Mouse (Mus musculus) hematopoietic stem cell, adult 5-6 weeks (primary cell): Measurements from ENCODE around the gene Ccdc71l. TPM values are rescaled to one million over a fixed set of nuclear protein-coding genes. Genes with fewer than 3 reads are reported as not detected.

Experiments used
- ATAC-seq, 2 experiments: fragments of 125-278 bp in 1 of 2; replicated peaks in 1 of 2; 2 replicates each; pipeline ENCODE4 v1.8.0; 2016 to 2017; ENCODE audit warnings: inconsistent platforms in 2 of 2, mild to moderate bottlenecking in 2 of 2, moderate number of reproducible peaks in 2 of 2, low read depth in 1 of 2, moderate TSS enrichment in 1 of 2; ENCODE audit not compliant: low FRiP score in 2 of 2, poor library complexity in 2 of 2, severe bottlenecking in 2 of 2, insufficient read depth in 1 of 2, low TSS enrichment in 1 of 2
- total RNA-seq: library from RNA; stranded (forward); fragments of 172-1452, 232-1000 nt; gene quantifications from 2 replicates; pipeline ENCODE4 v1.2.3, GENCODE M21; 2017

Gene Ccdc71l
- 16.6 and 21.4 TPM in 2 replicates for total RNA-seq

DNA sequence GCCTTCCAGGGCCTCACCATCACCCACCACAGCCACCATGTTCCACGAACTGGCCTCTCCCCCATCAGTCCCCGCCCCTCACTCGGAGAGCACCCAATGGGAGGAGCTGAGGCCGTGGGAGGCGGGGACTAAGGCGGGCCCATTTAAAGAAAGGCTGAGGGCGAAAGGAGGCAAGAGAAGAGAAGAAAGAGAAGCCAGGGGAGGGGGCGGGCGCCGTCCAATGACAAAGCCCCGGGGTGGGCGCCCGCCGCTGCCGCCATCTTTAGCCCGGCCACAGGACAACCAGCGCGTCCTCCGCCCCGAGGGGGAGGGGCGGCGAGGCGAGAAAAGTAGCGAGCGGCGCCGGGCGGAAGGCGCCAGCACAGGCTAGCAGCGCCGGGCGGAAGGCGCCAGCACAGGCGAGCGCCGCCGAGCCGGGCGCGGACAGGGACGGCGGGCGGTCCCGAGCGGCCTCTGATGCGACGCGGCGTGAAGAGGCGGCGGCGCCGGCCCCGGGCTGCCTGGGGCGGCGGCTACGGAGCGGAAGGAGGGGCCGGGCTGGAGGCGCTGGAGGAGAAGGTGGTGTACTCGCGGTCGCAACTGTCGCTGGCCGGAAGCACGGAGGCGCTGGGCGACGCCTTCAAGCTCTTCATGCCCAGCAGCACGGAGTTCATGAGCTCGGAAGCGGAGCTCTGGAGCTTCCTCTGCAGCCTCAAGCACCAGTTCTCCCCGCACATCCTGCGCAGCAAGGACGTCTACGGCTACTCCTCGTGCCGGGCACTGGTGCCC lies at the start of gene Ccdc71l:
TSS of gene Ccdc71l (plus strand) at position 177 of the 768 bp plus-strand sequence.
- ATAC-seq: peak; percentile 79 to 86

DNA sequence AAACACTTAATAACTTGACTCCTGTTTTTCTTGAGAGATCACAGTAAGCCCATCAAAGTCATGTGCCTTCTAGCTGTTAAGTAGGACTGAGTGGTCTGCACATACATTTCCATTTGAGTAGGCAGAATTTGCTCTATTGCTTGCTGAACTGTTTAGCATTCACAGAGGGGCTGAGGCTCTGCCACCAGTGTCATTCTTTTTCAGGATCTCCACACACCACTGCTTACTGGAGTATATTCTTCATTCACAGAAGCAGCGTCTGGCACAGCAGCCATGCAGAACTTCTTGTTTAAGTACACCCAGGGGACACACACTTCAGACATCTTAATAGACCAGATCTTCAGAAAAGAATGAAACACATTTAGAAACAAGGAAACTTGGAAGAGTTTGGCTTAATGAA lies 39.4 kb upstream of the Ccdc71l start:
- no peak for ATAC-seq

GRCm38 (mm10) chr12:32343487-32343886 lies 35.0 kb upstream of the Ccdc71l start:
- no peak for ATAC-seq

GRCm38 (mm10) chr12:32346121-32346520 lies 32.4 kb upstream of the Ccdc71l start:
- no peak for ATAC-seq

DNA sequence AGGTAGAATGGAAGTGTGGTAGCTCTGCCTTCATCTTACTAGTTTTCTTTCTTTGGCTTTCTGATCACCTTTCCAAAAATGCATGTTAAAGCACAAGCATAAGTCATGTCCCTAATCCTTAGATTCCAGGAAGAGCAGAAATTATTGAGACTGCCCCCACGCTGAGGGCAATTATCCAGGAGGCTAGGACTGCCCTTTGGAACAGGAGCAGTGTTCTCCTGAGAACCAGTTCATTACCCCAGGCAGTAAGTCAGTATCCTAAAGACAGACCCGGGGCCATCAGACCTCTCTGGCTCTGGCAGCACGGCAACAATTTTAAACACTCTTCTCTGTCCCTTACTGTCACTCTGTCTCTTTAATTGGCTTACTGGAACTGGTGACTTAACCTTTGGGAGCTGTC lies 30.0 kb upstream of the Ccdc71l start:
- no peak for ATAC-seq

GRCm38 (mm10) chr12:32351874-32352273 lies 26.6 kb upstream of the Ccdc71l start:
- ATAC-seq: no peak

DNA sequence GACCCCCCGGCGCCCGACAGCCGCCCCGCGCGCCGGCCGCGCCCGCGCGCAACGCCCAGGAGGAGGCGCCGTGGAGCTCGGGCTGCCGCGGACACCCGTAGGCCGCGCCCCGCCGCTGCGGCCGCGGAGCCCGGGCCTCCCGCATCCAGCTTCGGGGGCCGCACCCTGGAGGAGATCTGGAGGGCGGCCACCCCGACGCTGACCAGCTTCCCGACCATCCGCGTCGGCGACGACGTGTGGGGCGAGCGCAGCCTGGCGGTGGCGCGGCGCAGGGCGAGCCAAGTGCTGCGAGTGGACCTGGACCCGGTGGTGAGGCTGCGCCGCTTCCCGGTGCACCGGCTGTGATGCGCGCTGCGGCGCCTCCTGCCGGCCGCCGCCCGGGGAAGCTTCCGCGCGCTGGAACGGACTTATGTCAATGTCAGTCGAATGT lies 807 bp downstream of the Ccdc71l start:
- ATAC-seq: peak; percentile 48 to 68

GRCm38 (mm10) chr12:32379731-32380130 lies 1.2 kb downstream of the Ccdc71l start:
- no peak for ATAC-seq

DNA sequence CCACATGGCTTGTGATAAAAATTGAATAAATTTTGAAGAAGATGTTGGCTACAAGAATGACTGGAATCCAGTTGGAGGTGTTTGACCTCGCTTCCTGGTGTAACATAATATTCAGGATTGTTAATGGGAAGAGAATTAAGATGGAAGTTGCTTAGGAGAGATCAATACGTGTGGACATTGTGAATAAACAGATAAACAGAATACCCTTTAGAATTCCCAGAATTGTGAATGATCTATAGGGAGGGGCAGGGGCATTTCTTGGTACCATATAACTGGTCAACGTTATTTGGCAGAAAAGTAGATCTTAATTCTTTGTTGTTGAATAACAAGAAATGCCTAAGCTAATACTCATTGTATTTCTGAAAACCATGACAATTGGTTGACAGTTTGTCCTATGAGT lies 2.0 kb downstream of the Ccdc71l start:
- no peak for ATAC-seq

DNA sequence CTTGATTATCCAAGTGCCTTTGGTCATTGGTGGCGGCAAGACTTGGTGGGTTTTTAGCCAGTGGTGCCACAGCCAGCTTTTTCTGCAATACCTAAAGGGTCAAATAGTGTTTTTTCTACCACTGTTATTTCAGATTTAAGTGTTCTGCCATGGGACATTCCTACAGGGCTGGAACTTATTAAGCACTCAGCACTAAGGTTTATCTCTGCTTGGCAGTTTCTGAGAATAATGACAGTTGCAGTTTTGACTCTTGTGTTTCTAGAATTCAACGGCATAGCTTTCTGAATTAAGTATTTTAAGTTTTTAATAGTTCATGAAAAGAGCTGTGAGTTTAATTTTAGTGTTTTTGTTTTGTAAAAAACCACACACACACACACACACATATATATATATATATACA lies 2.5 kb downstream of the Ccdc71l start:
- no peak for ATAC-seq

DNA sequence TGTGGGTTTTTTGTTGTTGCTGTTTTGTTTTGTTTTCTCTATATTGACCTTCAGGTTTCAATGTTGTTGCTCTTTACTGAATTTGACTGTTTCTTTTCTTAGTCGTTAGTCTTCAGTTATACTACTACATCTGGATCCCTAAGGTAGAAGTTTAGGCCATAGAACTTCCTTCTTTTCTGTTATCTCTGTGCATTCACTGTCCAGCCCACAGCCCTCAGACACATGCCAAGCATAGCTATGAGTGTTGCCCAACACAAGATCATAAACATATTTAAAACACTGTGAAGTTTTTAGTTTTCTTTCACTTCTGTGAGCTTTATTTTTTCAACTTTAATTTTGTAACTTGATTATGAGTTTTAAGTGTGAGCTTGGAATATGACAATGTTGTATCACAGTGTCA lies 41.0 kb downstream of the Ccdc71l start:
- no peak for ATAC-seq

DNA sequence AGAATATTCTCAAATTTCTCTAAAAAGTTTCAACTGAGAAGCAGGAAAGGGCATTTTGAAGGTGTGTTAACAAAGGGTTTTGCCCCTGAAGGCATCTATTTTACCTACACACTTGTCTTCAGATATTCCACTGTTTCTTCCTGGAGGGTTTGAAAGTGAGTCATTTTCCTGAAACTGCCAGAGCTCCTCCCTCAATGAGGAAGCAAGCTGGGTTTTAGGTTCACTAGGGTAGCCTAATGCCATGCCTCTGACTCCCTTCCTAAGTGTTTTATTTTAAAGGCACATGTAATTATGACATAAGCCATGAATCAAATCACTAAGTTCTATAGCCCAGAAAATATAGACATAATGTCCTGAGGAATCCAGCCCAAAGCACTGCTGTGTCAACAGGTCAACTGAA lies 49.3 kb downstream of the Ccdc71l start:
- ATAC-seq: no peak

GRCm38 (mm10) chr12:32431004-32431403 lies 52.5 kb downstream of the Ccdc71l start:
- peak; percentile 60 to 62 for ATAC-seq

Other genes with a start within 250 kb of the Ccdc71l start
- gene Pik3cg, start 170.0 kb upstream of the Ccdc71l start, total RNA-seq: 53.0 and 68.8 TPM in 2 replicates